Mouse (Mus musculus) testis, adult 2 months (tissue): ENCODE data around the gene Lgals7.

Experiments used
- CTCF ChIP-seq: fragments of 200-500 bp; IDR thresholded peaks from 2 replicates; pipeline ENCODE4 v1.5.1; 2012; ENCODE audit warnings: low read depth, mild to moderate bottlenecking, inconsistent platforms, low read length, moderate library complexity; ENCODE audit not compliant: control insufficient read depth, insufficient read depth, insufficient replicate concordance
- POLR2A ChIP-seq: fragments of 200-500 bp; IDR thresholded peaks from 2 replicates; pipeline ENCODE4 v1.6.1; 2012; ENCODE audit warnings: low read depth, mild to moderate bottlenecking, inconsistent platforms, low read length, moderate library complexity; ENCODE audit not compliant: control insufficient read depth

GRCm38 (mm10) chr7:28847273-28847672 is 16.4 kb upstream of the Lgals7 start:
- no peak for TF ChIP-seq CTCF
- no peak for TF ChIP-seq POLR2A
